Mouse (Mus musculus): Measurements from ENCODE around the gene App. TPM values are rescaled to one million over a fixed set of nuclear protein-coding genes. Genes with fewer than 3 reads are reported as not detected.

App gene
- total and polyA plus RNA-seq, 2 experiments, result 28.9 to 29.9 TPM

GRCm38 (mm10) chr16:84978589-84978988 lies 195.0 kb downstream of the App start:
- H3K36me3 ChIP-seq (ENCODE audit: control insufficient read depth, insufficient read depth, low read length), result 0 out of 2 replicates have a peak, but pooled peaks cover 1% of the 10 kb centered on the region
- no peaks in the 10 kb centered on the region for H3K79me2 ChIP-seq (ENCODE audit: control insufficient read depth, insufficient read depth, low read length)
- H3K9ac ChIP-seq (ENCODE audit: low read depth, low read length), result no peak overlapping the region
- WGBS, result 59% methylated on average over 5 of the region's 5 CpGs
- H3K4me3 ChIP-seq (ENCODE audit: insufficient read depth, low read depth, low read length), result no peak overlapping the region
- TF ChIP-seq POLR2A (IDR thresholded peaks at IDR 0.05; ENCODE audit: extremely low read depth, insufficient read depth, low read length) (no peak), CTCF (IDR thresholded peaks at IDR 0.05; ENCODE audit: low read depth, low read length) (no peak)
- H3K27ac ChIP-seq (replicated peaks; ENCODE audit: insufficient read depth, low read depth, low read length), result no peak overlapping the region
- H3K4me1 ChIP-seq (ENCODE audit: control insufficient read depth, insufficient read depth, low read length), result no peaks in the 10 kb centered on the region
- no peak for DNase-seq (ENCODE audit: extremely low read depth, low read depth, low spot score)
- H3K27me3 ChIP-seq (ENCODE audit: control insufficient read depth, insufficient read depth, low read length), result no peaks in the 10 kb centered on the region

DNA sequence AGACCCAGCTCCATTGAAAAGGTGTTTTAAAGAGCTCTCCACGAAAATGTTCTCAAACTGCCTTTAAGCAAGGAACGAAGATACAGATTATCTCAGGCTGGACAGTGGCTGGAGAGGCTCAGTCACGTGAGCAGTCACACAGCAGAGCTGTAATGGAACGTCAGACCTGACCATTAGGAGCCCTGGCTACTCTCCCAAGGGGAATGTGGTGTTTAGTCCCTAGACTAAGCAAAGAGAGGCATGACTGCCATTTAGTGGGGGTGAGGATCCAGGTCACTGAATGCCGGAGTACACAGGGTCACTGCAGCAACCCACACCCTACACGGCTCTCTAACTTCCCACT lies 199.4 kb downstream of the App start:
- Histone ChIP-seq H3K79me2 (ENCODE audit: control insufficient read depth, insufficient read depth, low read length) (no peaks in the 10 kb centered on the region), H3K4me1 (ENCODE audit: control insufficient read depth, insufficient read depth, low read length) (no peaks in the 10 kb centered on the region; the same call in 1 of the 2 replicates), H3K27ac (replicated peaks; ENCODE audit: insufficient read depth, low read depth, low read length) (no peak overlapping the region), H3K4me3 (ENCODE audit: insufficient read depth, low read depth, low read length) (no peak overlapping the region), H3K36me3 (ENCODE audit: control insufficient read depth, insufficient read depth, low read length) (0 out of 2 replicates have a peak, but pooled peaks cover 1% of the 10 kb centered on the region), H3K27me3 (ENCODE audit: control insufficient read depth, insufficient read depth, low read length) (no peaks in the 10 kb centered on the region), H3K9ac (ENCODE audit: low read depth, low read length) (no peak overlapping the region)
- DNase-seq (ENCODE audit: extremely low read depth, low read depth, low spot score), result no peak
- 89% methylated on average over 6 of the region's 6 CpGs for WGBS
- no peak for TF ChIP-seq POLR2A (IDR thresholded peaks at IDR 0.05; ENCODE audit: extremely low read depth, insufficient read depth, low read length)
- no peak for TF ChIP-seq CTCF (IDR thresholded peaks at IDR 0.05; ENCODE audit: low read depth, low read length)

- H3K36me3 ChIP-seq (ENCODE audit: control insufficient read depth, insufficient read depth, low read length), result 0 out of 2 replicates have a peak, but pooled peaks cover 1% of the 10 kb centered on the region
- H3K4me3 ChIP-seq (ENCODE audit: insufficient read depth, low read depth, low read length), result no peak overlapping the region
- no peak overlapping the region for H3K27ac ChIP-seq (replicated peaks; ENCODE audit: insufficient read depth, low read depth, low read length)
- no peaks in the 10 kb centered on the region; the same call in 1 of the 2 replicates for H3K4me1 ChIP-seq (ENCODE audit: control insufficient read depth, insufficient read depth, low read length)
- TF ChIP-seq CTCF (IDR thresholded peaks at IDR 0.05; ENCODE audit: low read depth, low read length) (no peak), POLR2A (IDR thresholded peaks at IDR 0.05; ENCODE audit: extremely low read depth, insufficient read depth, low read length) (no peak)
- WGBS, result 90% methylated on average over 15 of the region's 15 CpGs
- H3K27me3 ChIP-seq (ENCODE audit: control insufficient read depth, insufficient read depth, low read length), result no peaks in the 10 kb centered on the region
- H3K9ac ChIP-seq (ENCODE audit: low read depth, low read length), result no peak overlapping the region
- no peak for DNase-seq (ENCODE audit: extremely low read depth, low read depth, low spot score)
- no peaks in the 10 kb centered on the region for H3K79me2 ChIP-seq (ENCODE audit: control insufficient read depth, insufficient read depth, low read length)
Observed at GRCm38 (mm10) chr16:84973446-84974175, 200.0 kb downstream of the App start.

DNA sequence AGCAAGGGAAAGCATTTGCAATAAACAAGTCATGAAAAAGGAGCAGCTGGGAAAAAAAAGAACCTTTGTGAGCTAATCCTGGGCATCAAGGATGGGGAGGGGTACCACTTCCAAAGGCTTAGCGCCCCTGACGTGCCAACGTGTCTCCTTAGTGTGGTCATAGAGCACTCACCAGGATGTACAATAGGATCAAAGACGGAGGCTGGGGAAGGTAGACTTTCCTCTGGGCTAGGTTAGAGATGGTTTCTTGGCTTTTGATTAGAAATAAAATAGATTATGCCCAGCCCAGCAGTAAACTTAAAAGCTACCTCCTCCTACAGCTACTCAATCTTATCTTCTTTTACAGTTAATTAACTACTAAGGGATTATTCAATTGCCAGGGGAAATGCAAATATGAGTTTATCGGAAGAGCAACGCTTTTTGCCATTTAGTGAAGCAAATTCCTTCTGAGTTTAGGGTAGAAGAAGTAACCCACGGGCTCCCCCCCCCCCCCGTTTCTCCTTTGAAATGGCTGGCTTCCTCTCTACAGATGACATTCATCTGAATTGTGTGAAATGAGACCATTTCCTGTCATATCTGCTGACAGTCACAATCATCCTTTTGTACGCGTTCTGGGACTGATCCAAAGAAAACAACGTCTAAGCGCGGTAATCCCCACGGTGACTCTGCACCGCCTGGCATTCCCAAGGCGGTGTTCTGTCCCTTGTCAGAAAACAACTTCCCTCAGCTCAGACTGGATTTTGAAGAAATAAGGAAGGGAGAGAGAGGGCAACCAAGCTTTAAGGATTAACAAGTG lies 201.8 kb downstream of the App start:
- DNase-seq (ENCODE audit: extremely low read depth, low read depth, low spot score), result peak; percentile 21
- Histone ChIP-seq H3K27me3 (ENCODE audit: control insufficient read depth, insufficient read depth, low read length) (no peaks in the 10 kb centered on the region), H3K27ac (replicated peaks; ENCODE audit: insufficient read depth, low read depth, low read length) (peak overlapping the region; percentile 8), H3K79me2 (ENCODE audit: control insufficient read depth, insufficient read depth, low read length) (no peaks in the 10 kb centered on the region), H3K4me3 (ENCODE audit: insufficient read depth, low read depth, low read length) (no peak overlapping the region), H3K9ac (ENCODE audit: low read depth, low read length) (no peak overlapping the region), H3K36me3 (ENCODE audit: control insufficient read depth, insufficient read depth, low read length) (0 out of 2 replicates have a peak, but pooled peaks cover 1% of the 10 kb centered on the region), H3K4me1 (ENCODE audit: control insufficient read depth, insufficient read depth, low read length) (no peaks in the 10 kb centered on the region; the same call in 1 of the 2 replicates)
- 65% methylated on average over 16 of the region's 16 CpGs for WGBS
- TF ChIP-seq POLR2A (IDR thresholded peaks at IDR 0.05; ENCODE audit: extremely low read depth, insufficient read depth, low read length), result no peak
- TF ChIP-seq CTCF (IDR thresholded peaks at IDR 0.05; ENCODE audit: low read depth, low read length), result no peak

DNA sequence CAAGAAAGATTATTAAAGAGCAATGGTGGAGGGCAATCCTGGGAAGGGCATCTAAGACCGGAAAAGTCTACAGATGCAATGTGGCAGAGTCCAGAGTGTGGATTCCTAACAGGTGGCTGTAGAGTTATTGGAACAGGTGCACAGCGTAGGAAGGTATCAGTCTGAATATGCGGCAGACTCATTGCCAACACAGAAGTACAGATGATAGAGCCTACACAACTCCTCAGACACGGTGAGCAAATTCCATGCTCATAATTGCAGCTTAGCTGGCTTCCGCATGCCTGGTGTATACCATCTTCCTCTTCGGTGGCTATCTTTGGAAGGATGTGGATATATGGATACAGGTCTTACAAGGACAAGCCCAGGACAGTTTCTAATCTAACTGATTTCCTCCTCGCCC lies 204.5 kb downstream of the App start:
- Histone ChIP-seq H3K79me2 (ENCODE audit: control insufficient read depth, insufficient read depth, low read length) (no peaks in the 10 kb centered on the region), H3K4me1 (ENCODE audit: control insufficient read depth, insufficient read depth, low read length) (no peaks in the 10 kb centered on the region; the same call in 1 of the 2 replicates), H3K9ac (ENCODE audit: low read depth, low read length) (no peak overlapping the region), H3K27ac (replicated peaks; ENCODE audit: insufficient read depth, low read depth, low read length) (no peak overlapping the region), H3K4me3 (ENCODE audit: insufficient read depth, low read depth, low read length) (no peak overlapping the region), H3K27me3 (ENCODE audit: control insufficient read depth, insufficient read depth, low read length) (no peaks in the 10 kb centered on the region), H3K36me3 (ENCODE audit: control insufficient read depth, insufficient read depth, low read length) (no peaks in the 10 kb centered on the region; the same call in 1 of the 2 replicates)
- 91% methylated on average over 7 of the region's 7 CpGs for WGBS
- no peak for DNase-seq (ENCODE audit: extremely low read depth, low read depth, low spot score)
- TF ChIP-seq POLR2A (IDR thresholded peaks at IDR 0.05; ENCODE audit: extremely low read depth, insufficient read depth, low read length), result no peak
- TF ChIP-seq CTCF (IDR thresholded peaks at IDR 0.05; ENCODE audit: low read depth, low read length), result no peak

Measured in liver, adult 2 months (tissue).